Mouse (Mus musculus) intestine, postnatal 0 days (tissue): ENCODE results near the gene Fbxo30. TPM values are rescaled to one million over a fixed set of nuclear protein-coding genes. Genes with fewer than 3 reads are reported as not detected.
A peak's percentile ranks its signal among the peaks of the same experiment; 100 is the strongest.

Source experiments
- ATAC-seq: fragments of 200-750 bp; cut with Nextera tagmentation; 2 replicates; pipeline ENCODE4 v1.8.0; 2017; ENCODE audit warnings: mild to moderate bottlenecking, moderate TSS enrichment, moderate library complexity
- H3K27ac ChIP-seq: fragments of 300-500 bp; sonication (generic); 2 replicates; pipeline ENCODE4 v1.5.1; 2014; ENCODE audit warnings: mild to moderate bottlenecking, low read depth, low read length, moderate library complexity
- H3K27me3 ChIP-seq: fragments of 300-500 bp; sonication (generic); replicated peaks from 2 replicates; pipeline ENCODE4 v1.6.1; 2014; ENCODE audit warnings: low read length, mixed read lengths; ENCODE audit not compliant: control insufficient read depth, insufficient read depth
- H3K36me3 ChIP-seq: fragments of 300-500 bp; sonication (generic); 2 replicates; pipeline ENCODE4 v1.6.1; 2014; ENCODE audit warnings: mild to moderate bottlenecking, moderate library complexity; ENCODE audit not compliant: control insufficient read depth, insufficient read depth
- H3K4me1 ChIP-seq: fragments of 300-500 bp; sonication (generic); replicated peaks from 2 replicates; pipeline ENCODE4 v1.6.1; 2014; ENCODE audit warnings: antibody characterized with exemption, low read length, mixed read lengths; ENCODE audit not compliant: control insufficient read depth, insufficient read depth
- H3K4me2 ChIP-seq: fragments of 300-500 bp; sonication (generic); replicated peaks from 2 replicates; pipeline ENCODE4 v1.6.1; 2014; ENCODE audit warnings: low read depth, mild to moderate bottlenecking, moderate library complexity
- H3K4me3 ChIP-seq: fragments of 300-500 bp; sonication (generic); 2 replicates; pipeline ENCODE4 v1.5.1; 2014; ENCODE audit warnings: low read depth, low read length
- H3K9ac ChIP-seq: fragments of 300-500 bp; sonication (generic); 2 replicates; pipeline ENCODE4 v1.6.1; 2014; ENCODE audit warnings: mild to moderate bottlenecking, low read depth, low read length
- H3K9me3 ChIP-seq: fragments of 300-500 bp; sonication (generic); 2 replicates; pipeline ENCODE4 v1.6.1; 2016; ENCODE audit warnings: mixed run types; ENCODE audit not compliant: control insufficient read depth
- CTCF ChIP-seq: sonication (generic); IDR thresholded peaks from 2 replicates; pipeline ENCODE4 v1.5.1; 2016; ENCODE audit warnings: low read depth, mild to moderate bottlenecking, control low read depth, antibody characterized with exemption, moderate library complexity
- WGBS: fragments of 180-500 bp; shearing (Covaris S2); extraction: QIAGEN DNeasy Blood & Tissue Kit; methylation state at CpG from one replicate; pipeline ENCODE4 v1.1.7; 2014; 5-methylcytosine and 5-hydroxymethylcytosine counted together
- polyA plus RNA-seq: library from polyadenylated mRNA; unstranded; fragments of >200 nt; fragmentation: Nextera tagmentation; extraction: Ambion mirVana; gene quantifications from 2 replicates; pipeline ENCODE4 v1.2.1, GENCODE M21; 2015

Gene Fbxo30
- polyA plus RNA-seq, 1 experiment from 2014 or later = 8.7 TPM

GRCm38 (mm10) chr10:11281498-11282305, 572 bp downstream of the Fbxo30 start:
- Histone ChIP-seq H3K27ac (peak overlapping the region; percentile 99), H3K4me1 (0 out of 2 replicates have a peak, but pooled peaks cover 1% of the 10 kb centered on the region), H3K27me3 (no peaks in the 10 kb centered on the region), H3K9ac (peak overlapping the region; percentile 93), H3K36me3 (no peaks in the 10 kb centered on the region), H3K4me3 (peak overlapping the region; percentile 81), H3K9me3 (no peaks in the 10 kb centered on the region), H3K4me2 (peak overlapping the region; percentile 97)
- no peak for TF ChIP-seq CTCF
- WGBS = under 1% methylated on average over 50 of the region's 68 CpGs
- ATAC-seq = peak; percentile 52

- Histone ChIP-seq H3K9me3 (no peaks in the 10 kb centered on the region), H3K4me2 (peak overlapping the region; percentile 97), H3K27ac (0 out of 2 replicates have a peak overlapping the region, but pooled peaks have one; percentile 99), H3K36me3 (no peaks in the 10 kb centered on the region), H3K4me1 (0 out of 2 replicates have a peak, but pooled peaks cover 4% of the 10 kb centered on the region), H3K4me3 (peak overlapping the region; percentile 81), H3K9ac (0 out of 2 replicates have a peak overlapping the region, but pooled peaks have one; percentile 93), H3K27me3 (no peaks in the 10 kb centered on the region)
- WGBS = 9% methylated on average over 4 of the region's 4 CpGs
- TF ChIP-seq CTCF = no peak
- ATAC-seq = no peak
These were observed 1.1 kb downstream of the Fbxo30 start for GRCm38 (mm10) chr10:11282306-11282631.

GRCm38 (mm10) chr10:11298418-11298817, 17.3 kb downstream of the Fbxo30 start:
- H3K27ac ChIP-seq = no peak overlapping the region
- H3K9ac ChIP-seq = no peak overlapping the region
- no peak overlapping the region for H3K4me3 ChIP-seq
- H3K27me3 ChIP-seq = no peaks in the 10 kb centered on the region
- no peaks in the 10 kb centered on the region for H3K4me1 ChIP-seq
- no peak for TF ChIP-seq CTCF
- H3K4me2 ChIP-seq = no peak overlapping the region
- 88% methylated on average over 6 of the region's 6 CpGs for WGBS
- no peak for ATAC-seq
- no peaks in the 10 kb centered on the region for H3K9me3 ChIP-seq
- 0 out of 2 replicates have a peak, but pooled peaks cover 3% of the 10 kb centered on the region for H3K36me3 ChIP-seq

- WGBS = 80% methylated on average over 9 of the region's 9 CpGs
- ATAC-seq = no peak
These were observed 24.4 kb downstream of the Fbxo30 start for GRCm38 (mm10) chr10:11305365-11306053.

GRCm38 (mm10) chr10:11306054-11306367, 24.9 kb downstream of the Fbxo30 start:
- no peaks in the 10 kb centered on the region for H3K27me3 ChIP-seq

More at GRCm38 (mm10) chr10:11305365-11306053, 24.4 kb downstream of the Fbxo30 start:
- Histone ChIP-seq H3K36me3 (no peaks in the 10 kb centered on the region), H3K27ac (no peak overlapping the region), H3K9ac (no peak overlapping the region), H3K27me3 (no peaks in the 10 kb centered on the region), H3K4me3 (no peak overlapping the region), H3K4me2 (no peak overlapping the region), H3K9me3 (no peaks in the 10 kb centered on the region), H3K4me1 (no peaks in the 10 kb centered on the region)
- no peak for TF ChIP-seq CTCF

GRCm38 (mm10) chr10:11309866-11310265, 28.7 kb downstream of the Fbxo30 start:
- H3K9me3 ChIP-seq = no peaks in the 10 kb centered on the region
- no peaks in the 10 kb centered on the region for H3K36me3 ChIP-seq
- ATAC-seq = no peak
- H3K4me1 ChIP-seq = no peaks in the 10 kb centered on the region
- no peak overlapping the region for H3K4me3 ChIP-seq
- no peak for TF ChIP-seq CTCF
- H3K9ac ChIP-seq = no peak overlapping the region
- 82% methylated on average over 1 of the region's 1 CpGs for WGBS
- no peak overlapping the region for H3K27ac ChIP-seq
- H3K27me3 ChIP-seq = no peaks in the 10 kb centered on the region
- no peak overlapping the region for H3K4me2 ChIP-seq

More at GRCm38 (mm10) chr10:11306054-11306367, 24.9 kb downstream of the Fbxo30 start:
- Histone ChIP-seq H3K9me3 (no peaks in the 10 kb centered on the region), H3K4me2 (no peak overlapping the region), H3K36me3 (no peaks in the 10 kb centered on the region), H3K9ac (no peak overlapping the region), H3K4me3 (no peak overlapping the region), H3K27ac (no peak overlapping the region), H3K4me1 (no peaks in the 10 kb centered on the region)
- ATAC-seq = no peak
- TF ChIP-seq CTCF = no peak
- WGBS = 51% methylated on average over 2 of the region's 2 CpGs
